Mouse (Mus musculus): ENCODE results near the gene Ahrr.

DNA sequence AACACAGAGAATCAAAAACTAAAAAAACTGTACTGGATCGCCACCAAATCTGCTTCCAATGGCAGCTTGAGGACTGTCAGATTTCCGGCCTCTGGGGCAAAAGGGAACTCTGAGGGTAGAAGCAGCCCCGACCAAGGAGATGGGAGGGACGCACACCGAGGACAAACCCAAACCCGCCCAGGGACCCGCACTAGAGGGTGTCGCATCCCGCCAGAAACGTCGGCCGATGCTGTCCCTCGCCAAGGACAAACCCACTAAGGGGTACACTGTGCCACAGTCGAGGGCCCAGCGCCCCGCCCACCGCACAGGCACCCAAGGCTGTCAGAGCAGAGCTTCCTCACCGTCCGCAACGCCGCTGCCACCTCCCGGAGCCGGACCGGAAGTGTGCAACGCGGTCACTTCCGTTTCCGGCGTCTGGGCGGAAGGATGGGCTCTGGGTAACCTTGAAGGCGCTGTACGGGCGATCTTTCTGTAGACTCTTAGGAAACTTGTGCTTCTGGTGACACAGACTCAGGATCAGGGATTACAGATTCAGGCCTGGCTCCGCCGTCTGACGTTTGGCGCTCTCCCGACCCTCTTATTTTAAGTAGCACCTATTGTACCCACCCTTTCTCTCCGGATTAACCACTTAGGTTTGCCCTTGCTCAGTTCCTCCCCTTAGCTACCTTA lies 83.7 kb downstream of the Ahrr start, which contains the start of gene Exoc3:
- peak; percentile 16; the same call in 1 of the 2 replicates for TF ChIP-seq CTCF (IDR thresholded peaks at IDR 0.05; ENCODE audit: low read depth)
- peak; percentile 79 for TF ChIP-seq EP300 (IDR thresholded peaks at IDR 0.05; ENCODE audit: low read depth)

Measured in heart, postnatal 0 days (tissue).